Mouse (Mus musculus) liver, embryonic 12.5 days (tissue): Measurements from ENCODE around the gene Mmadhc. TPM values are rescaled to one million over a fixed set of nuclear protein-coding genes. Genes with fewer than 3 reads are reported as not detected.

Experiments
- ATAC-seq: fragments of 200-750 bp; cut with Nextera tagmentation; 2 replicates; pipeline ENCODE4 v1.8.0; 2017; ENCODE audit warnings: moderate number of reproducible peaks, mild to moderate bottlenecking, moderate library complexity
- H3K27ac ChIP-seq: fragments of 300-500 bp; sonication (generic); 2 replicates; pipeline ENCODE4 v1.5.1; 2016; ENCODE audit warnings: mild to moderate bottlenecking
- H3K27me3 ChIP-seq: fragments of 300-500 bp; sonication (generic); replicated peaks from 2 replicates; pipeline ENCODE4 v1.6.1; 2016; ENCODE audit warnings: mild to moderate bottlenecking, moderate library complexity
- H3K36me3 ChIP-seq: fragments of 300-500 bp; sonication (generic); 2 replicates; pipeline ENCODE4 v1.6.1; 2016; ENCODE audit warnings: mild to moderate bottlenecking, moderate library complexity
- H3K4me1 ChIP-seq: fragments of 300-500 bp; sonication (generic); 2 replicates; pipeline ENCODE4 v1.6.1; 2016
- H3K4me2 ChIP-seq: fragments of 300-500 bp; sonication (generic); 2 replicates; pipeline ENCODE4 v1.6.1; 2016; ENCODE audit warnings: mild to moderate bottlenecking, moderate library complexity
- H3K4me3 ChIP-seq: fragments of 300-500 bp; sonication (generic); 2 replicates; pipeline ENCODE4 v1.5.1; 2016; ENCODE audit warnings: mild to moderate bottlenecking, moderate library complexity
- H3K9ac ChIP-seq: fragments of 300-500 bp; sonication (generic); 2 replicates; pipeline ENCODE4 v1.6.1; 2016; ENCODE audit warnings: mild to moderate bottlenecking, moderate library complexity
- H3K9me3 ChIP-seq: fragments of 300-500 bp; sonication (generic); replicated peaks from 2 replicates; pipeline ENCODE4 v1.6.1; 2016; ENCODE audit warnings: mild to moderate bottlenecking, moderate library complexity
- WGBS: fragments of 180-500 bp; shearing (Covaris S2); methylation state at CpG from one replicate; pipeline ENCODE4 v1.1.7; 2016; ENCODE audit not compliant: insufficient replicate concordance; 5-methylcytosine and 5-hydroxymethylcytosine counted together
- polyA plus RNA-seq: library from polyadenylated mRNA; unstranded; fragments of >200 nt; fragmentation: Nextera tagmentation; extraction: Ambion mirVana; gene quantifications from 2 replicates; pipeline ENCODE4 v1.2.1, GENCODE M21; 2016

Mmadhc gene
- 109 TPM in 2 replicates for polyA plus RNA-seq

DNA sequence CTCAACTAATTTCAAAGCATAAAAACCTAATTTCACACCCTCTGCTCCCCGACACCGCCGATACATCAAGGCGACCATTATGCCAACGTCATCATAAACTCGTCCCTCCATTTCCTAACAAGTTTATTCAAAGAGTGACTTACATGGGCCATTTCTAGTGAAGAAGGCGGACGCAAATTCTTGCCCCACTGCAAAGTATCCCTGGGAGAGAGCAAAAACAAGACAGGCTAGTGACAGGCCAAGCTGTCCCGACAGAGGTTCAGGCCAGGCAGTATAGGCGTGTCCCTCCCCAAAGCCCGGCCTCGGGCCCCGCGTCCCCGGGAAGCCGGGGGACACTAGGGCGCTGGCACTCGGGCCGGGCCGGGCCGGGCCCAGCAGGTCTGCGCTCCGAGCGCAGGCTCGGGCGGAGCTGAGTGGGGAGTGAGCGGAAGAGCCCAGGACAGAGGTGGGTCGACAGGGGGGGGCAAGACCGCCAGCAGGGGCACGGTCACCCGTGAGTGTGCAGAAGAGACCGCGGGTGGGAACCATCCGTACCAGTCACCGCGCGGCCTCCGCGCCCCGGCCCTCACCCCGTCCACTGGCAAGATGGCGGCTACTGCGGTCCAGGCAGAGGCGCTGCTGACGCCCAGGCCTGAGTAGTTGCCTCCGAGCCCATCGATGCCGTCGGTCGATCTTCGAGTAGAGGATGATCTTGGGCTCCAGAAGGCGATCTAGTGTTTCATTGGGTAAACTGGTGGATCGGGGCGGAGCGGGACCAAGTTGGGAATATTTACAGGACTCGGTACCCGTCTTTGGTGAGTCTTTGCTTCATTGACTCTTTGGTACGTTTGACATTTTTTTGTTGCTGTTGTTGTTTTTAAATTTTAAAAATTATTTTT lies at the start of gene Mmadhc:
Mmadhc (minus strand) TSS at position 693 of the 878 bp plus-strand sequence.
- Histone ChIP-seq H3K9me3 (no peaks in the 10 kb centered on the region), H3K9ac (peak within 1 kb of the TSS; percentile 91), H3K27ac (peak within 1 kb of the TSS; percentile 93), H3K4me3 (peak within 1 kb of the TSS; percentile 75), H3K36me3 (peaks cover 7% of the 10 kb centered on the region), H3K27me3 (no peaks in the 10 kb centered on the region), H3K4me1 (peaks cover 39% of the 10 kb centered on the region), H3K4me2 (peak within 1 kb of the TSS; percentile 86)
- ATAC-seq: peak; percentile 97
- under 1% methylated on average over 58 of the region's 58 CpGs for WGBS

DNA sequence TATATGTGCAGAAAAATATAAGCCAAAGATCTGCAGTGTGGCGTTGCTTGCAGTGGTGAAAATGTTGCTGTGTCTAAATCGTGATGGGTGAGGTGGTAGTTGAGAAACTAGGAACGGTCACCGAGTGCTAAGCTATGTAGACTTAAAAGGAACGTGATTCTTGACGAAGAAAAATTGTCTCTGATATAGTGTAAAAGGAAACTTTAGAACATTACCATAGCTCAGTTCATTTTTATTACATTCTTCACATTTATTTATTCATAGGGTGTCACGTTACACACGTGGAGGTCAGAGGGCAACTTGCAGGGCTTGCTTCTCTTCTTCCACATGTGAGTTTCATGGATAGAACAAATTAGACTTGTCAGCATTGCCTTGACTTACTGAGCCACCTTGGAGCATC lies 47.0 kb upstream of the Mmadhc start:
- no peaks in the 10 kb centered on the region for H3K4me1 ChIP-seq
- H3K4me3 ChIP-seq: no peak overlapping the region
- H3K9ac ChIP-seq: no peak overlapping the region
- WGBS: 61% methylated on average over 8 of the region's 8 CpGs
- ATAC-seq: no peak
- no peak overlapping the region for H3K4me2 ChIP-seq
- no peaks in the 10 kb centered on the region for H3K9me3 ChIP-seq
- H3K27ac ChIP-seq: no peak overlapping the region
- H3K36me3 ChIP-seq: no peaks in the 10 kb centered on the region
- no peaks in the 10 kb centered on the region for H3K27me3 ChIP-seq

DNA sequence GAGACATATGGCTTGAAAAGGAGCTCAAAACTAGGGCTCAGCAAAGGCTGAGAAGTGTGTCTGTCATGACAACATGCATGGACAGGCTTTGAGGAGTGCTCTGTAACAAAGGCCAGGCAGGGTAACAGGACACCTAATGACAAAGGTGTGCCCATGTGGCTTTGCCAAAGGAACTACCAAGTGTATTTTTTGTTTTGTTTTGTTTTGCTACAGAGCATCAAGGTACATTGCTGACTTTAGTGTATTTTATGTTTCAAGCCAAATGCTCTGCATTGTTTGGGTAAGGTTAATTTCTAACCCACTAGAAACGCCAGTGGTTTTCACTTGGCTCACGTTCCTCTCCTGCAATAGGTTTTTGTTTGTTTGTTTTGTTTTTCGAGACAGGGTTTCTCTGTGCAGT lies 42.5 kb upstream of the Mmadhc start:
- H3K27ac ChIP-seq: no peak overlapping the region
- H3K36me3 ChIP-seq: no peaks in the 10 kb centered on the region
- 52% methylated on average over 3 of the region's 3 CpGs for WGBS
- no peak overlapping the region for H3K4me3 ChIP-seq
- H3K4me2 ChIP-seq: no peak overlapping the region
- H3K27me3 ChIP-seq: no peaks in the 10 kb centered on the region
- no peak overlapping the region for H3K9ac ChIP-seq
- ATAC-seq: no peak
- H3K4me1 ChIP-seq: no peaks in the 10 kb centered on the region
- H3K9me3 ChIP-seq: no peaks in the 10 kb centered on the region

DNA sequence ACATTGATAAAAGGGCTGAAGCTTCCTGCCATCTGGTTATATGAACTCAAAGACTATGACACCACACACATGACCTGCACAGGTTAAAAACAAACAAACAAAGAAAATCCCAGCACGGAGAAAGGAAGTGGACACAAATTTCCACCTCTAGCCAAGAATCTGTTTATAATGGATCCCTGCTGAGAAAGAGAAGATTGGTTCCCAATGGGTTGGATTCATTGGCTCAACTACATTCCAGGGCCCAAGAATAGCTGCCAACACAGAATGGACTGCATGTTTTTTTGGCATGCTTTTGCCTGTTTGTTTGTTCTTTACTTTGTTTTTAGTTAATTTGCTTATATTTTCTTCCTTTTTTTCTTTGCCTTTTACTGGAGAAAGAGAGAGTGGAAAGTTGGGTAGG lies 41.0 kb upstream of the Mmadhc start:
- 64% methylated on average over 1 of the region's 1 CpGs for WGBS
- Histone ChIP-seq H3K9ac (no peak overlapping the region), H3K27ac (no peak overlapping the region), H3K4me3 (no peak overlapping the region), H3K27me3 (no peaks in the 10 kb centered on the region), H3K4me2 (no peak overlapping the region), H3K36me3 (no peaks in the 10 kb centered on the region), H3K9me3 (no peaks in the 10 kb centered on the region), H3K4me1 (no peaks in the 10 kb centered on the region)
- no peak for ATAC-seq

DNA sequence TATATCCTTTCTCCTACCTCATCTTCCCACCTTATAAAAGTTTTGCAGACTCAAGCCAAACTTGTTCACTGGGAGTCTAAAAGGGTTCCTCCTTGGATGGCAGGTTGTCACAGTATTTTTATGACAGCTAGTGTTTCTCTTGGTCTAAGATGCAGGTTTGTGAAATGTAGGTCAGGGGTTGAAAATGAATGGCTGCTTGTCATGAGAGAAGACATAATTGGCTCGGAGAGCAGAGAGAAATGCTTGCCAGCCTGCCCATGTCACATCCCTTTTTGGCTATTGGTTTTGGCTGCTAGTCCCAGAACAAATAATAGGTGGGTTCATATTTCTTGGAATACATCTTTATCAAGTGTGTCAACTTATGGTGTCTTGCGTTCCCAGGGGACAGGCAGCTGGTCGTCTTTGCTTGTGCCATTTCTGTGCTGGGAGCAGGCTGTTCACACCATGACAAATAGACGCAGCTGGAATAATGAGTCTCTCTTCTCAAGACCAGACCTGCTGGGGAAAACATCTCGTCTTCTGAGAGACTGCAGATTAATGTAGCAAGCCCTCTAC lies 35.2 kb upstream of the Mmadhc start:
- Histone ChIP-seq H3K4me1 (no peaks in the 10 kb centered on the region), H3K4me3 (no peak overlapping the region), H3K9ac (no peak overlapping the region), H3K4me2 (no peak overlapping the region), H3K36me3 (no peaks in the 10 kb centered on the region), H3K27me3 (no peaks in the 10 kb centered on the region), H3K9me3 (no peaks in the 10 kb centered on the region), H3K27ac (no peak overlapping the region)
- no peak for ATAC-seq
- WGBS: 49% methylated on average over 5 of the region's 5 CpGs

DNA sequence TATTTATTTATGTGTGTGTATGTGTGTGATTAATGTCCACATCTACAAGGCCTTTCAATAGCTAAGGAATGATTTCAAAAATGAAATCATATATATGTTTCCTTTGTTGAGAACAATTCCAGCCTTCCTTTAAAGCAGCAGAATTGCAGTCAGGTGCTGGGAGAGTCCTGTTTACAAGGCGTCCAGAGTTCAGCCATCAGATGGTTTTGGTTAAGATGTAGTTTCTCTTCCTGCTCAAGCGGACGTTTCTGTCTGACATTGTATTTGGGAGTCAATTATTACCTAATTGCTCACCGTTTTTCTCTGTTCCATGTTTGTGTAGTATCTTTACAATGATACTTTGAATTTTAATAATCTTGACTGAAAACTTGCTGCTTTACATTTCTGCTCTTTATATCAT lies 31.6 kb upstream of the Mmadhc start:
- ATAC-seq: no peak
- 70% methylated on average over 4 of the region's 4 CpGs for WGBS

DNA sequence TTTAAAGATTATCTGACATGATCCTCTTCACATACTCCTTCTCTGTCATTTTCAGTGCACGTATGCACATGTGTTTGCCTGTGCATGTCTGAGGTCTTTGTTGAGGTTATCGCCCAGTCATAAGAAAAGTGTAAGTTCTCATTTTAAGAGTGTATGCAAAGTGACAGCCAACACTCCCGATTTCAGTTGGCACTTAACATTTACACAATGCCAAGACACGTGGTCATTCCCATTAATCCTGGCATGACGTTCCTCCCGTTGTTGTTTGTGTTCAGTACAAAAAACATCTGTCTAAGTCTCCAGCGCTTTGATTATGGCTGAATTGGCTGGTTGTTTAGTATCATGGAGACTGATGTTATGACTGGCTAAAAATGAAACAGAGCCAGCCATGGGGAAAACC lies 28.2 kb upstream of the Mmadhc start:
- no peak overlapping the region for H3K4me3 ChIP-seq
- H3K4me2 ChIP-seq: no peak overlapping the region
- no peaks in the 10 kb centered on the region for H3K9me3 ChIP-seq

More for the DNA sequence above, 31.6 kb upstream of the Mmadhc start:
- Histone ChIP-seq H3K4me3 (no peak overlapping the region), H3K4me1 (no peaks in the 10 kb centered on the region), H3K27me3 (no peaks in the 10 kb centered on the region), H3K27ac (no peak overlapping the region), H3K4me2 (no peak overlapping the region), H3K9me3 (no peaks in the 10 kb centered on the region), H3K36me3 (no peaks in the 10 kb centered on the region), H3K9ac (no peak overlapping the region)

DNA sequence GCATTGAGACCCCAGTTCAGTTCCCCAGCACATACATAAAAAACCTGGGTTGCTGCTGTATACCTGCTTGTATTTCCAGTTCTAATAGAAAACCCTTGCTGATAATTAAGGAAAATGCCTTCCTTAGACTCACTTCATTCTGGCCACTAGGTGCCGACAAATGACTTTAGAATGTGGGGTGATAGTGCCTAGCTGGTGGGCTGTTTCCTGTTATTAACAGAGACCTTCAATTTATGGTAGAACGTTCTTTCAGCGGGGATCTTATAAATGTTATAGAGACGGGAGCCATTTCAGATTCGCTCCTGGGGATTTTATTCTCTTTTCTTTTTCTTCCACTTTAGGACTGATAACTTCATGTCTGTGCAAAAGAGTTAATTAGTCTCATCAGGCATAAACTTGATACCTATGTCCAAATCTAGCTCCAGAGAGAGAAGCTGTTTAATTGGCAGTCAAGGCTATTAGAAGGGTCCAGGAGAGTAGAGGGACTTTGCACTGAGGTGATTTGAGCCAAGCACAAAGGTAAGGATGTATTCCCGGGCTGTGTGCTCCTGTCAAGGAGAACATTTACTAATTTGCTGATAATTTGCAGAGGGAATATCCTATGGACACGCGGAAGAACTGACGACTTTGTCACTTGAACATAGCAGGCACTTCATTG lies 10.2 kb upstream of the Mmadhc start:
- Histone ChIP-seq H3K27me3 (no peaks in the 10 kb centered on the region), H3K9me3 (no peaks in the 10 kb centered on the region), H3K4me2 (no peak overlapping the region), H3K9ac (no peak overlapping the region), H3K4me1 (no peaks in the 10 kb centered on the region), H3K4me3 (no peak overlapping the region), H3K36me3 (no peaks in the 10 kb centered on the region), H3K27ac (no peak overlapping the region)
- 47% methylated on average over 9 of the region's 9 CpGs for WGBS
- no peak for ATAC-seq

More for the DNA sequence above, 28.2 kb upstream of the Mmadhc start:
- Histone ChIP-seq H3K36me3 (no peaks in the 10 kb centered on the region), H3K27me3 (no peaks in the 10 kb centered on the region), H3K27ac (no peak overlapping the region), H3K4me1 (no peaks in the 10 kb centered on the region), H3K9ac (no peak overlapping the region)
- ATAC-seq: no peak
- 77% methylated on average over 7 of the region's 7 CpGs for WGBS

DNA sequence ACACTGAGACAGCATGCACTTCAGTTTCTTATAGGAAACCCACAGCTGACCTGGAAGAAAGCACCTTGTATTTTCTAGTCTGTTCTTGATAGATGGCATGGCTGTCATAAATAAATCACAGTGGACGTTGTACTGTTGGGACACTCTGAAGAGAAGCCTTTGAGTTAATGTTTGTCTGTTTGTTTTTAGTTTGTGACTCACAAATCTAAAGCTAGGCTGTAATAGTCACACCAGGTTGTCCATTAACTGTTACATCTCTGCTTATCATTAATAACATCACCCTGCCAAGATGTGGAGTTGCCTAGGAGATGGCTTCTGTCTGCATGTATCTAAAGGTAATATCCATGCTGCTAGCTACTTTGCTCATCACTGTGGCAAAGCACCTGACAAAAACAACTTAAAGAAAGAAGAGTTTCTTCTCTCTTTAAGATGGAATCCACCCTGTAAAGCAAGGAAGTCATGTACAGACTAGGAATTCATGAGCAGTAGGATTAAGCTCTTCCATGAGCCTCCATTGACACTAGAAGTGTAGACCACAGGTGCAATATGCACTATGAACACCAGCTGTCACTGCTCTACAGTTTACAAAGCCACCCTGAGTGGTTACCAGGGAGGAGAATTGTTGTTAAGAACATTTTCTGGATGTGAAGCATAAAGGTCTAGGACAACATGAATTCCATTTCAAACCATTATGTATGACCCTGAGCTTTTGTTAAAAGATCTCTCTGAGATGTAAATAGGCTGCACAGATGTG lies 8.4 kb upstream of the Mmadhc start:
- H3K27ac ChIP-seq: no peak overlapping the region
- no peak overlapping the region for H3K4me3 ChIP-seq
- H3K9ac ChIP-seq: no peak overlapping the region
- H3K27me3 ChIP-seq: no peaks in the 10 kb centered on the region
- no peaks in the 10 kb centered on the region for H3K36me3 ChIP-seq
- H3K4me2 ChIP-seq: no peak overlapping the region
- ATAC-seq: no peak
- no peaks in the 10 kb centered on the region for H3K9me3 ChIP-seq
- 43% methylated on average over 1 of the region's 1 CpGs for WGBS
- no peaks in the 10 kb centered on the region for H3K4me1 ChIP-seq

DNA sequence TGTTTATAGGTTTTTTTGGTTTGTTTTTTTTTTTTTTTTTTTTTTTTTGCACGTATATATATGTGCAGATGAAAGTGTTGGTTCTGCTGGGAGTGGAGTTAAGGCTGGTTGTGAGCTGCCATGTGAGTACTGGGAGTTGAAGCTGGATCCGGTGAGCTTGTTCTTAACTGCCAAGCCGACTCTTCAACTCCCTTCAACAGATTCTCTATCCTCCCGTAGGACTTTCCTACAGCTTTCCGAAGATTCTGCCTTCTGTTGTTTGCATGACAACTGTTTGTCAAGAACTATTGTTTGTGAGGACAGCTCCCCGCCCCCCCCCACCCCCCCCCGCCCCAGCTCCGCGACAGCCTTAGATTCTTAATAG lies 368 bp upstream of the Mmadhc start:
- no peaks in the 10 kb centered on the region for H3K27me3 ChIP-seq
- peaks cover 36% of the 10 kb centered on the region for H3K4me1 ChIP-seq
- peak overlapping the region; percentile 66; the same call in 1 of the 2 replicates for H3K9ac ChIP-seq
- H3K36me3 ChIP-seq: 0 out of 2 replicates have a peak, but pooled peaks cover 5% of the 10 kb centered on the region
- ATAC-seq: peak; percentile 16; the same call in 1 of the 2 replicates
- H3K4me3 ChIP-seq: peak overlapping the region; percentile 75
- 2% methylated on average over 9 of the region's 9 CpGs for WGBS
- H3K9me3 ChIP-seq: no peaks in the 10 kb centered on the region
- peak overlapping the region; percentile 86 for H3K4me2 ChIP-seq
- no peak overlapping the region for H3K27ac ChIP-seq

DNA sequence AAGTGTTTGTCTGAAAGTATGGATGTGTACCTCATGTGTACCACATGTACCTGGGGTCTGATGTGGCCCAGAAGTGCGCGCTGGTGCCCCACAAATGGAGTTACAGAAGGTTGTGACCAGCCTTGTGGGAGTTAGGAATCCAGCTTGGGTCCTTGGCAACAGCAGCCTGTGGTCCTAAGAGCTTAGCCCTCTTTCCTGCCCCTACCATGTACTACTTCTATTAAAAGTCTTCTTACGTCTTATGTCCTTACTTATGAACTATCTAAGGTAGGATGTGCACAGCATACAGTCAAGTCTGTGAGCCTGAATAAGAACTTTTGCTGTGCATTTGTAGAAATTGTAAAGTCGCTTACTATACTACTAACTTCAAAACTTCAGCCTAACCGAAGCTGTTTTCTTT lies 1.0 kb downstream of the Mmadhc start:
- peak overlapping the region; percentile 75 for H3K4me3 ChIP-seq
- 28% methylated on average over 5 of the region's 5 CpGs for WGBS
- H3K4me1 ChIP-seq: peaks cover 39% of the 10 kb centered on the region
- peak overlapping the region; percentile 91 for H3K9ac ChIP-seq
- H3K27ac ChIP-seq: 0 out of 2 replicates have a peak overlapping the region, but pooled peaks have one; percentile 37
- H3K4me2 ChIP-seq: peak overlapping the region; percentile 86
- H3K27me3 ChIP-seq: no peaks in the 10 kb centered on the region
- ATAC-seq: no peak
- H3K9me3 ChIP-seq: no peaks in the 10 kb centered on the region
- H3K36me3 ChIP-seq: peaks cover 14% of the 10 kb centered on the region
